Mouse (Mus musculus) ES-CJ7 (cell line): ENCODE results near the gene Ubl4b.
A peak's percentile ranks its signal among the peaks of the same experiment; 100 is the strongest.

Experiments used
- DNase-seq: peaks from one replicate; pipeline ENCODE4 v3.0.0; 2011; ENCODE audit warnings: low read depth, low spot score

Ubl4b gene

DNA sequence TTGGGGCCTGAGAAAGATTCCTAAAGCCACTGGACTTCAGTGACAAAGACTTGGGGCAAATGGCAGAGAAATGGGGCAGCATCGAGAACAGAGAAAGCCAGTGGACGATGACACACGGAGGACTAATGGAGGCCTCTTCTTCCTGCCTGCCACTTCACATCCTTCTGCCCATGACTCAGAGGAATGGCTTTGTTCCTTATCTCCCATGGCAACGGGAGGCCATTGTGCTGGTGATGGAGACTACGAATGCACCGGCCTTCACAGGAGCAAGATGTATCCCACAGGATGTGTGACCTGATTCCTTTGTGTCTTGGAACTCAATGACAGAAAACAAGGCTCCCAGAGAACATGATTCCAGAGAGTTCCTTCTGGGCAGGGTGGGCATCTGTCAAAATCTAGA is 30.3 kb downstream of the Ubl4b start:
- no peak for DNase-seq

DNA sequence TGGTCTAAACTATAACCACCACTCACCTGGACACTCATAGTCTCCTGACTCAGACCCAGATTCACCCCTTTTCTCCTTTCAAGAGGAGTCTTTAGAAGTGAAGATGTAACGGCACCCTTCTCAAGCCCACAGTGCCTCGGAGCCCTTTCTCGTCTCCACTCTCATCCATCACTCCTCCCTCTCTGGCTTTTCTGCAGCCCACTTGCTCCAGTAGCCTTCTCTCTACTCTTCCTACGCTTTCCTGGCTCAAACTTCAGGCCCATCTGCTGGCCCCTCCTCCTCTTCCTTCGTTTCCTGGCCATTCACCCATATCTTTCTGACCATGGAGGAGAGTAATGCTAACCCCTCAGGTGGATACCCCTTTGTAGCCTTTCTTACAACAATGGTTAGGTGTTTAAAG is 33.9 kb downstream of the Ubl4b start:
- no peak for DNase-seq

DNA sequence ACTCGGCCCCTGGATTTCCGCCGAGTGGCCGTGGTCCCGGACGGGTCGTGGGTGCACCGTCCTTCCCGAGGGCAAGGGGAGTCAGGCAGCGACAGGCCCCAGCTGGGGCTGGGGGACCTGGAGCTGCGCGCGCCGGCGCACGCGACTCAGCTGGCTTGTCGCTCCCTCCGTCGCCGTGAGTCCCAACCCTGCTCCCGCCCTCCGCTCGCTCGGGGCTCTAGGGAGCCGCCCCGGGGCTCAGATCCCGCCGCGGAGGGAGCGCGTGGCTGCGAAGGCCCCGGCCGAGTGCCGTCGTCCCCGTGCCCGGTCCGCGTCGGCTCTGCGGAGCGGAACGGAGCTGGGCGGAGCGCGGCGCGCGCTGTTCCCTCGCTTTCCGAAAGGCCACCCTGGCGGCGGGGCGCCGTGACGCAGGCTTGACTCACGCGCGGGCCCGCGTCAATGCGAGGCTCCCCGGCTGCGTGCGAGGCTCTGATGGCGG is 37.2 kb downstream of the Ubl4b start, which contains the start of gene Slc6a17:
Gene Slc6a17, minus strand, starts transcription at position 388 of the 478 bp plus-strand sequence.
- peak; percentile 16 for DNase-seq

GRCm38 (mm10) chr3:107516776-107517630 is 37.9 kb downstream of the Ubl4b start:
- DNase-seq: peak; percentile 59

DNA sequence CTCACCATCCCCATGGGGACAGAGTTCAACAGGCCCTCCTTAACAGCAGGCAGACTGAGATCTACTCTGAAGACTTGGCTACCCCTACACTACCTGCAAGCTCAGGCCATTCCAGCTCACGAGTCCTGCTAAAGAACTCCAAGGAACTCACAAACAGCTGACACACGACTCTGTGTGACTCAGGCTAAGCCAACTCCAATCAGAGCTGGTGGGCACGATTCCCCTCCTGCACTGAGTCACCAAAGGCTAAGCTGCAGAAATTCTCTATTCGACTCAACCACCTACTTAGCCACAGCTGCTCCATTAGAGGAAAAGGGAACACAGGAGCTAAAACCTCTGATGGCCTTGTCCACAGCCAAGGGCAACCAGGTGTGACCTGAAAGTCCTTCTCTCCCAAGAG is 38.9 kb downstream of the Ubl4b start:
- DNase-seq: no peak

DNA sequence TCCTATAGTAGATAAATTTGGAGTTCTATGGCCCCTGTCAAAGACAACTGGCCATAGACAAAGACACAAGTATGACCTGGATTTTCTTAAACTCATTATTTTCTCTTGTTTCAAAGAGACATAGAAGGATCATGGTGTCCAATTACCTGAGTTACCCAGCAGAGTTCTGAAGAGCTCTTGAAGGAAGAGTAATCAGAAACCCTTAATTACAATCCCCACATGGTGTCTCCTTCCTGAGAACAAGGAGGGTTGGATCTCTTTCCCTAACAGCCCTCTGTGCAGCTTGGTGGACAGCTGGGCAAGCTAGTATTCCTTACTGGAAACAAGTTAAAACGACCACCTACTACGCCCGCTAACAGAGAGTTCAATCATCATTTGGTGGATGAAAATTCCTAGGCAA is 43.5 kb downstream of the Ubl4b start:
- no peak for DNase-seq

DNA sequence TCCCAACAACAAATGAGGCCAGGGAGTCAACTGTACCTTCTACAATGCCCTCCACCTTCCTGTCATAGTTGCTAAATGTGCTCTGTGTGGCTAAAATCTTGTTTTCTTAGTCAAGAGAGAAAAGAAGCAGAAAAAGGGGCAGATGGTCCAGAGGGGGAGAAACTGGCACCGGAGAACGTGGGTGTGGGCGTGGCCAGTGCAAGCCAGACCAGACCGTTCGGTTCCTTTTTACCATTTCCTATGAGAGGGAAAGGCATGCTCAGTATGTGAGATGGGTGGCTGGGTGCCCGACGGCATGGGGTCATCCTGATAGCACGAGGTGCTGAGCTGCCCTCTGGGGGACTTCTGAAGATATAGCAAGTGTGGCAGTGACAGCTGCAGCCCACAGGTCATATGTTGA is 46.2 kb downstream of the Ubl4b start:
- no peak for DNase-seq

- no peak for DNase-seq
Observed at GRCm38 (mm10) chr3:107507966-107508365, 46.9 kb downstream of the Ubl4b start.

GRCm38 (mm10) chr3:107506531-107506930 is 48.3 kb downstream of the Ubl4b start:
- no peak for DNase-seq

DNA sequence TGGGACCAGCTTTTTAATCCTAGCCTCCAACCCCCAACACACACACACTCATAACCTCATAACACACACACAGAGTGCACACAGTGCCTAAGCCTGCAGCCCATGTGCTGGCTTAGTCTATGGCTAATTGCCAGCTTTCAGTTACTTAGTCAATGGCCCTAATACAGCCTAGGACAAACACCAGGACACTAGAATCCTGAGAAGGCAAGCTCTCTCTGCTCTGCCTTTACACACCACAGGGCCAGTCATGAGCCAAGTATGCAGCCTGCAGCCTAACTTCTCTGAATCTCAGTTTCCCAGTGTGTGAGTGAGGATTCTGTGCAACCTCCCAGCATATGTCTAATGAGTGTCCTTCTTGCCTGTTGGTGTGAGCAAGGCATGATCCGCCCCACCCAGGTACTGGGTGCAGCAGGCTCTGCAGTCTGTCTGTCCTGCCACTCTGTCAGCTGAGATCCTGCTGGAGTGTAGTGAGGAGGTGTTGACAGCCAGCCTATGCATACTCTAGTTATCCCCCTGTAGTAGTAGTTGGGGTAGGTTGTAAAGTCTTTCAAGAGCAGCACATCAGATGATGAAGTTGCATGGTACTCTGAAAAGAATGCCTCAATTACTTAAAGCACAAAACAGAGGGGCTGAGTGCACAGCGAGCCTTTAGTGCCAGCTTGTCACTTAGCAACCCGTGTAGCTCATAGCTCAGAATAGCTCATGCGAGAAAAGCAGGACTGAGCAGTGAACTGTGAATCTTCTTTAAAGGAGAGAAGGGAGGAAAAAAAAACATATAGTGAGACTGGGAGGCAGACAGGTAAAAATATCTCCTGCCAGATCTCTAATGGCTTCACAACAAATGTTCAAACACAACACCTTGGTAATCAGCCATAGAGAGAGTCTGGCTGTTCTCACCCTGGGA is 49.2 kb downstream of the Ubl4b start:
- no peak for DNase-seq

DNA sequence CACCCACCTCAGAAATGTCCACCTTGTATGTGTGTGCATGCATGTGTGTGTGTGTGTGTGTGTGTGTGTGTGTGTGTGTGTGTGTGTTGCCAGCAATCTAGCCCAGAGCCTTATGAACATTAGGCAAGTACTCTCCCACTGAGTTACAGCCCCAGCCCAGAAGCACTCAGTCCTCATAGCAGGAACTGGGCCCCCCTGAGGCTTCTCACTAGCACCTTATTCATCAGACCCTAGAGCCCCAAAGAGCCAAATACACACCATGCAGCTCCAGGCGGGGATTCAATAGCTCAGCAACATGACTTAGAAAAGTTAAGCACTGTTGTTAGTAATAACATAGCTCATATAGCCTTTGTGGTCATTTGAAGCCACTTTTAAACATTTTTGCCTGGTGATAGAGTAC is 50.3 kb downstream of the Ubl4b start:
- no peak for DNase-seq

GRCm38 (mm10) chr3:107503716-107504115 is 51.2 kb downstream of the Ubl4b start:
- DNase-seq: no peak
